Mouse (Mus musculus) E14TG2a.4 (cell line): ENCODE results near the gene Intu.

Experiments
- H3K27me3 ChIP-seq: 2 replicates; pipeline ENCODE4 v1.6.1; 2014; ENCODE audit warnings: low read length, control low read depth; ENCODE audit not compliant: insufficient read depth
- H3K36me3 ChIP-seq: 2 replicates; pipeline ENCODE4 v1.6.1; 2014; ENCODE audit warnings: low read length, control low read depth; ENCODE audit not compliant: insufficient read depth
- H3K4me1 ChIP-seq: replicated peaks from 2 replicates; pipeline ENCODE4 v1.6.1; 2014; ENCODE audit warnings: low read depth, low read length, control low read depth
- H3K4me3 ChIP-seq: replicated peaks from 2 replicates; pipeline ENCODE4 v1.5.1; 2014; ENCODE audit warnings: mild to moderate bottlenecking, low read length
- H3K9me3 ChIP-seq: 2 replicates; pipeline ENCODE4 v1.6.1; 2014; ENCODE audit warnings: low read length, control low read depth
- CTCF ChIP-seq: conservative IDR thresholded peaks from 2 replicates; pipeline ENCODE4 v1.5.1; 2014; ENCODE audit warnings: low read length
- NANOG ChIP-seq: IDR thresholded peaks from 2 replicates; pipeline ENCODE4 v1.6.1; 2014; ENCODE audit warnings: borderline replicate concordance, low read length, mixed read lengths
- POU5F1 ChIP-seq: IDR thresholded peaks from 2 replicates; pipeline ENCODE4 v1.6.1; 2014; ENCODE audit warnings: low read length, borderline replicate concordance

The Intu gene

GRCm38 (mm10) chr3:40524841-40525240, 6.2 kb upstream of the Intu start:
- H3K4me1 ChIP-seq: peaks cover 7% of the 10 kb centered on the region
- H3K27me3 ChIP-seq: peaks cover 33% of the 10 kb centered on the region
- H3K9me3 ChIP-seq: no peaks in the 10 kb centered on the region
- no peak overlapping the region for H3K4me3 ChIP-seq
- no peak for TF ChIP-seq POU5F1
- no peak for TF ChIP-seq CTCF
- no peak for TF ChIP-seq NANOG
- no peaks in the 10 kb centered on the region for H3K36me3 ChIP-seq

GRCm38 (mm10) chr3:40525341-40525740, 5.7 kb upstream of the Intu start:
- H3K36me3 ChIP-seq: no peaks in the 10 kb centered on the region
- H3K4me1 ChIP-seq: peaks cover 7% of the 10 kb centered on the region
- peak; percentile 64 for TF ChIP-seq CTCF
- TF ChIP-seq POU5F1: no peak
- H3K4me3 ChIP-seq: no peak overlapping the region
- H3K27me3 ChIP-seq: peaks cover 37% of the 10 kb centered on the region
- H3K9me3 ChIP-seq: no peaks in the 10 kb centered on the region

- Histone ChIP-seq H3K9me3 (no peaks in the 10 kb centered on the region), H3K27me3 (peaks cover 44% of the 10 kb centered on the region), H3K36me3 (no peaks in the 10 kb centered on the region), H3K4me1 (peaks cover 10% of the 10 kb centered on the region), H3K4me3 (no peak overlapping the region)
- TF ChIP-seq CTCF (no peak), NANOG (no peak), POU5F1 (no peak)
Observed at GRCm38 (mm10) chr3:40526095-40526494, 5.0 kb upstream of the Intu start.

GRCm38 (mm10) chr3:40527218-40527617, 3.9 kb upstream of the Intu start:
- Histone ChIP-seq H3K9me3 (no peaks in the 10 kb centered on the region), H3K36me3 (no peaks in the 10 kb centered on the region), H3K4me3 (no peak overlapping the region), H3K4me1 (peaks cover 14% of the 10 kb centered on the region), H3K27me3 (peaks cover 55% of the 10 kb centered on the region)
- no peak for TF ChIP-seq CTCF
- TF ChIP-seq NANOG: no peak
- TF ChIP-seq POU5F1: no peak

- Histone ChIP-seq H3K27me3 (peaks cover 64% of the 10 kb centered on the region), H3K4me1 (peaks cover 14% of the 10 kb centered on the region), H3K4me3 (no peak overlapping the region), H3K9me3 (no peaks in the 10 kb centered on the region), H3K36me3 (no peaks in the 10 kb centered on the region)
- TF ChIP-seq CTCF (no peak), POU5F1 (no peak), NANOG (no peak)
Observed at GRCm38 (mm10) chr3:40527976-40528950, 2.8 kb upstream of the Intu start.

- no peaks in the 10 kb centered on the region for H3K36me3 ChIP-seq
- H3K27me3 ChIP-seq: peaks cover 67% of the 10 kb centered on the region
- TF ChIP-seq NANOG (no peak), CTCF (no peak), POU5F1 (no peak)
- H3K4me1 ChIP-seq: peaks cover 14% of the 10 kb centered on the region
- no peaks in the 10 kb centered on the region for H3K9me3 ChIP-seq
- no peak overlapping the region for H3K4me3 ChIP-seq
Observed at GRCm38 (mm10) chr3:40528958-40529357, 2.1 kb upstream of the Intu start.

- no peak for TF ChIP-seq CTCF
- TF ChIP-seq NANOG: no peak
- Histone ChIP-seq H3K4me3 (peak overlapping the region; percentile 85), H3K9me3 (no peaks in the 10 kb centered on the region), H3K36me3 (no peaks in the 10 kb centered on the region), H3K27me3 (peaks cover 69% of the 10 kb centered on the region), H3K4me1 (peaks cover 14% of the 10 kb centered on the region)
Observed at GRCm38 (mm10) chr3:40530845-40531244, 241 bp upstream of the Intu start.

GRCm38 (mm10) chr3:40532256-40532655, 1.2 kb downstream of the Intu start:
- H3K4me1 ChIP-seq: peaks cover 14% of the 10 kb centered on the region
- H3K9me3 ChIP-seq: no peaks in the 10 kb centered on the region
- no peaks in the 10 kb centered on the region for H3K36me3 ChIP-seq
- H3K27me3 ChIP-seq: peaks cover 64% of the 10 kb centered on the region
- H3K4me3 ChIP-seq: peak overlapping the region; percentile 85
- no peak for TF ChIP-seq NANOG
- TF ChIP-seq CTCF: no peak
- TF ChIP-seq POU5F1: no peak
